Mouse (Mus musculus) kidney, postnatal 0 days (tissue): ENCODE results near the gene Dna2. TPM values are rescaled to one million over a fixed set of nuclear protein-coding genes. Genes with fewer than 3 reads are reported as not detected.
A peak's percentile ranks its signal among the peaks of the same experiment; 100 is the strongest.

Experiments used
- ATAC-seq: fragments of 200-750 bp; cut with Nextera tagmentation; replicated peaks from 2 replicates; pipeline ENCODE4 v1.8.0; 2017; ENCODE audit warnings: low read depth, moderate number of reproducible peaks, moderate TSS enrichment, moderate library complexity; ENCODE audit not compliant: low FRiP score
- DNase-seq: peaks from one replicate; pipeline ENCODE4 v3.0.0-alpha.2; 2016; ENCODE audit warnings: low spot score
- H3K27ac ChIP-seq: fragments of 300-500 bp; sonication (generic); 2 replicates; pipeline ENCODE4 v1.5.1; 2014; ENCODE audit warnings: mild to moderate bottlenecking
- H3K27me3 ChIP-seq: fragments of 300-500 bp; sonication (generic); 2 replicates; pipeline ENCODE4 v1.6.1; 2014; ENCODE audit warnings: low read length, mixed read lengths; ENCODE audit not compliant: insufficient read depth
- H3K36me3 ChIP-seq: fragments of 300-500 bp; sonication (generic); 2 replicates; pipeline ENCODE4 v1.6.1; 2014; ENCODE audit warnings: low read length, mixed read lengths; ENCODE audit not compliant: insufficient read depth
- H3K4me1 ChIP-seq: fragments of 300-500 bp; sonication (generic); replicated peaks from 2 replicates; pipeline ENCODE4 v1.6.1; 2014; ENCODE audit warnings: antibody characterized with exemption, low read length, mixed read lengths; ENCODE audit not compliant: insufficient read depth
- H3K4me2 ChIP-seq: fragments of 300-500 bp; sonication (generic); 2 replicates; pipeline ENCODE4 v1.6.1; 2014; ENCODE audit warnings: mild to moderate bottlenecking, low read length, moderate library complexity, mixed read lengths
- H3K4me3 ChIP-seq: fragments of 300-500 bp; sonication (generic); replicated peaks from 2 replicates; pipeline ENCODE4 v1.5.1; 2014; ENCODE audit warnings: low read depth, low read length
- H3K9ac ChIP-seq: fragments of 300-500 bp; sonication (generic); 2 replicates; pipeline ENCODE4 v1.6.1; 2014; ENCODE audit warnings: low read depth, low read length
- H3K9me3 ChIP-seq: fragments of 300-500 bp; sonication (generic); replicated peaks from 2 replicates; pipeline ENCODE4 v1.6.1; 2016; ENCODE audit warnings: low read length, inconsistent platforms, mixed read lengths
- CTCF ChIP-seq: IDR thresholded peaks from 2 replicates; pipeline ENCODE4 v1.5.1; 2016; ENCODE audit warnings: antibody characterized with exemption, low read depth, mild to moderate bottlenecking, moderate library complexity
- WGBS: fragments of 180-500 bp; shearing (Covaris S2); extraction: QIAGEN DNeasy Blood & Tissue Kit; methylation state at CpG from one replicate; pipeline ENCODE4 v1.1.7; 2014; 5-methylcytosine and 5-hydroxymethylcytosine counted together
- polyA plus RNA-seq: library from polyadenylated mRNA; unstranded; fragments of >200 nt; fragmentation: Nextera tagmentation; extraction: Ambion mirVana; gene quantifications from 2 replicates; pipeline ENCODE4 v1.2.1, GENCODE M21; 2015

The Dna2 gene
- polyA plus RNA-seq, 1 experiment from 2014 or later, result 9.0 TPM

- no peaks in the 10 kb centered on the region for H3K27me3 ChIP-seq
- no peaks in the 10 kb centered on the region for H3K36me3 ChIP-seq
- ATAC-seq, result peak; percentile 36
- under 1% methylated on average over 59 of the region's 68 CpGs for WGBS
- H3K4me1 ChIP-seq, result 0 out of 2 replicates have a peak, but pooled peaks cover 24% of the 10 kb centered on the region
- H3K9ac ChIP-seq, result peak overlapping the region; percentile 99
- peak; percentile 63 for DNase-seq
- no peak for TF ChIP-seq CTCF
- H3K4me3 ChIP-seq, result peak overlapping the region; percentile 89
- H3K9me3 ChIP-seq, result no peaks in the 10 kb centered on the region
- H3K4me2 ChIP-seq, result peak overlapping the region; percentile 67
- H3K27ac ChIP-seq, result peak overlapping the region; percentile 100
Observed at GRCm38 (mm10) chr10:63023121-63023748, 76.4 kb downstream of the Dna2 start.

Other genes with a start within 250 kb of the Dna2 start
- gene Stox1, start 220.9 kb upstream of the Dna2 start, polyA plus RNA-seq, result 1.7 TPM in 2 replicates
- gene Ccar1, start 154.7 kb upstream of the Dna2 start, polyA plus RNA-seq, result 84.2 and 91.3 TPM in 2 replicates
- gene Tet1, start 38.0 kb upstream of the Dna2 start, polyA plus RNA-seq, result 17.3 and 18.0 TPM in 2 replicates
- 27.3 and 27.6 TPM in 2 replicates for gene Slc25a16, start 26.4 kb upstream of the Dna2 start, polyA plus RNA-seq
- 20.8 and 21.5 TPM in 2 replicates for gene Rufy2, start 33.2 kb downstream of the Dna2 start, polyA plus RNA-seq
- 56.7 and 57.8 TPM in 2 replicates for gene Hnrnph3, start 77.2 kb downstream of the Dna2 start, polyA plus RNA-seq
- 11.6 and 12.6 TPM in 2 replicates for gene Pbld2, start 77.3 kb downstream of the Dna2 start, polyA plus RNA-seq
- 13.7 and 16.0 TPM in 2 replicates for gene Pbld1, start 113.1 kb downstream of the Dna2 start, polyA plus RNA-seq
- 0.22 and 0.26 TPM in 2 replicates for gene Atoh7, start 152.6 kb downstream of the Dna2 start, polyA plus RNA-seq